Mouse (Mus musculus) A20 (cell line): ENCODE measurements at regions not wholly inside any gene's neighbourhood (a gene's known extent, or its start where the extent isn't known, plus 50 kb on each side); places are given as distances from the start of the nearest gene placed in this dataset.

Source experiments
- DNase-seq: peaks from one replicate; pipeline ENCODE4 v3.0.0-alpha.2; 2011; ENCODE audit warnings: low read depth, low spot score

DNA sequence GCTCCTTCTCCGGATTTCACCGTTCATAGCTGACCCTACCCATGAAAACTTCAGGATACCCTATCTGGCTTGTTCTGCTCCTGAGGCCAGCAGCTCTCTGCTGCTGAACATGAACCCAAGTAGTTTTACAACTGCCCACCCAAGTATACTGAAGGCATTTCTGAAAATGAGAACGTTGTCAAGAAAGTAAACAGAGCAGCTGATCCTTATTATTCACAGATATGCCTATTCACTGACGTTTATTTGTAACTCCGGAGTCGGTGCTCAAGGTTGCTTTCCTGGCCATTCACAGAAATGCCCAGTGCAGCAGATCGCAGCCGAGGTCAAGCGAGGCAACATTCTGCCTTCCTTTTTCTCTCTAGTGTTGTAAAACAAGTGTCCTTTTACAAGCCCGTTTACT lies 128.4 kb upstream of the N6amt1 start:
- no peak for DNase-seq

DNA sequence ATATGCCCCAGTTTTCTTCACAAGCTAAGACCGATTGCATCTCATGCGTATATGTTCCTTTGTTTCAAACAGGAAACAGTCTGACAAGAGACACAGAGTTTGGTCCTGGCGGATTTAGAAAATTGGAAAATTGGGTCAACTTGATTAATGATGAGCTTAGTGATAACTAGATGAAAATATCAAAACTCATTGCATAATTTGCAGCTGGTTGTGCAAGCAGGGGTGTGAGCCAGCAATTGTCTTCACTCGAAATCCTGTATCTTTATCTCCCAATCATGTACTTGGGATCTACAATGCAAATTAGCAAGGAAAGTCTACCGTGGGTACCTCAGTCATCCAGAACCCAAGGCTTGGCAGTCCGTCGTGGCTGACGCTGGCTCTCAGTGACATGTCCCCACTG lies 128.9 kb upstream of the N6amt1 start:
- DNase-seq, result no peak

DNA sequence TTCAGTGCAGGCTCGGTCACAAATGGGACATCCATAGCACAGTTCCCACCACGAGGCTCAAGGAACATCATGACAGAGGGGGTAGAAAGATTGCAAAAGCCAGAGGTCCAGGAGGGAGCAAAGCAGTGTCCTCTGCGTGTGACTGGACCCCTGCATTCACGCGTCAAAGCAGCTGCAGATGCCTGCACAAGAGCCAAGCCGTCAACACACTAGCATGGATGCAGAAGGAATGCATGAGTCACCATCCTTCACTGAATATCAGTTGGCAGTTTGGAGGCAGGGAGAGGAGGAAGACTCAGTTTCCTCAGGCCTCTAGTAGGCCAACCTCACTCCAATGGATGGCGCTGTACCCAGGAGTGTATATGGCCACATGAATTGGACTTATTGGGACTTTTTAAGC lies 130.0 kb upstream of the N6amt1 start:
- no peak for DNase-seq

DNA sequence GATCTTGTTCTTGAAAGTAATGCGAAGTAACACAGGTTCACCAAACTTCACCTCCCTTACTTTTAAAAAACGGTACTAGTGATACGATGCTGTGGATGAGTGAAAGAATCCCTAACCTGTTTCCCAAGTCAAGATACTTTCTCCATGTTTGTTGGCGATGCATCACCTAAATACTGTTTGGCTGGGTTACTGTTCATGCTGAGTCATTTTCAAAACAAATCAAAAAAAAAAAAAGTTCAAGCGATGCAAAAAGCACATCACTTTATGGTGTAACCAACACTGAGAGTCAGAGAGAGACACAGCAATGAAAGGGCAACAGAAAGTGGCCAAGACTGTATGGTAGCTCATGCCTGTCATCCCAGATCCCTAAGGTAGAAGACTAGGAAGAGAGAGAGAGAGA lies 133.4 kb upstream of the N6amt1 start:
- no peak for DNase-seq

DNA sequence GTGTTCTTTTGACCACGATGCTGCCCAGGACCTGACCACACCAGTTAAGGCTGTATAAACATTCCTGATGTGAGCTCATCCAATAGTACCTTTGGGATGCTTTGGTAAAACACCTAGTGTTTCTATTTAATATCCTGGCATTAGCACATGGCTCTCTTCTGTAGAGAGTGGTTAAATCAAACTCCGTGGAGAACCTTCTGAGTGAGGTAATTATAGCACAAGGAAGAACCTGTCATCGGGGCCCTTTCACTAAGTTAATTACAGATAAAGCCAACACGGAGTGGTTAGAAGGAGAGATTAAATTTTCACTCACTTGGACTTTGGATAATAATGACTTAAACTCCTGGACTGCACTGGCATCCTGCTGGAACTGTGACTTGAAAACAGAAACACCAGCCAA lies 133.8 kb upstream of the N6amt1 start:
- DNase-seq, result no peak

DNA sequence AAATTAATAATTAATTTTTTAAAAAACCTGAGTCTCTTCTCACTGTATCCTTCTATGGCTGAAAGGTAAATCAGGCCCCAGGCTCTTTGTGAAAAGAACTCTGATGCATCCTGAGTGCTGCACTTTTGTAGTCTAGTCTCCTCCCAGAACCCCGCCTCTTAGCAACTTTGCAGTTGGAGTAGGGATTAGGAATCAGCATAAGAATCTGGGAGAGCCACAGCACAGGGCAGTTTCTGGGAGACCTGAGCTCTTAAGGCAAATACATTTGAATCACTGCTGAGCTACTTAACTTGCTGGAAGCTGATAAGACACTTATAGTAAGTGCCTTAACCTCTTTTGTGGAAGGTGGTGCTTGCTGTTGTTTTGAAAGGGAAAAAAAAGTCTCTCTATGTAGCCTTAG lies 146.1 kb upstream of the N6amt1 start:
- no peak for DNase-seq

DNA sequence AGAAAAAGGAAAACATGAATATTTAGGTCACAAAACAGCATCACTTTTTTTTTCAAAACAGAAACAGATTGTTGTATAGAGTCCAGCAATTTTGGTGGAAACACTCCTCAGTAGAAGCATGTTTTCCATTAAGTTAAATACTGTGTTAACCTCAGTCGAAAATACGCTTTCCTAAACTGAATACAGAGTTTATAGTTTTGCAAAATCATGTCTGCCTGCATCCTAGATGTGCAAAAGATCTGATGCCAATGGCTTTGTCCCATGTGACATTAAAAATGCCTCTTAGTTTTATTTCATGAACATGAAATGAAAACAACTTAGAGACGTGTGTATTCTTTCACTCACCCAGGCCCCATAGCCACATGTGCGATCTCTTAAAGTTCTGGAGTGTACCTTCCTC lies 163.5 kb upstream of the N6amt1 start:
- no peak for DNase-seq

DNA sequence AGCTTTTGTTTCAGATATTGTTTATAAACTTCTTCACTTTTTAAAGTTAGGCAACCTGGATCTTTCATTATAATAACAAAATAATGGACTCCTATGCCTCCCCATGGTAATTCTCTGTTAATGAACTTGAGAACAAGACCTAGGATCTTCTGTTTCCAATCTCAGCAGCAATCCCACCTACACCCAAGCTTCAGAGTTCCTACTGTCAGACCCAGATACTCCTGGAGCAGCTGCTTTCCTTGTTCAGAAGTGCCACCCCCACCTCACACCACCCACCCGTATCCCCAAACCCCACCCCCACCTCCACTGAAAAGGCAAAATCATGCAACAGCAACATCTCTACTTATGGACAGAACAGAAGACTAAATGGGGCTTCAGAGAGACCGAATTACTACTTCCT lies 165.2 kb upstream of the N6amt1 start:
- no peak for DNase-seq

DNA sequence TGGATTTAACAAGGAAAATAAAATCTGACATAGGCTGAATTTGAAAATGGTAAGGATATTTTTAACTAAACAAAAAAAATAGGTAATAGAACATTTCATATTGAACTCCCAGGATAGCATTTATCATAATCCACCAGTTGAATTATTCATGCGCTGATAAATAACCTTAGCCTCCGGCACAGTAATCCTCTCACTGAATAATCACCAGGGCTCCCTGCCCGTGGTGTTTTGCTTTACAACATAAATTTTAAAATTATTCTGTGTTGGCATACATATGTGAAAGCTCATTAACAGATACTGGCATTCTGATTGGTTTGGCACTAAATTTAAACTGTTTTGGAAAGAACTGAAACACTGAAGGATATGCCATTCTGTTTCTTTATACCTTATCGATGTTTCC lies 181.6 kb upstream of the N6amt1 start:
- DNase-seq, result no peak

DNA sequence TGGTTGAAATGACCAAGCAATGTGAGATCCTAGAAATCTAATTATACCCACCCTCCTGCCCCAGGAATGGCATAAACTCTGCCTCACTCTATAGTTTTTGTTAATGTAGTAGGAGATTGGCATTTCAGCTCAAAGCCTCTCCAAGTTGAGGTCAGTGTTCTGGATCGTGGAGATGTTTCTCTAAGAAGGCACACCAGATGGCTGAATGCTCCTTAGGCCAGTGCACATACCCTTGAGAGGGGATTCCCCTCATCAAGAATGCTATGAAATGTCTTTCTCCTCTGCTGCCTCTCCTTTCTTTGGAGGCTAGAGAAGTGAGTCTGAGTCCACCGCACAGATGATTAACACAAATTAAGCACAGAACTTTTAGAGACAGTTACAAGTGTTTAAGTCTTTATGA lies 214.7 kb upstream of the N6amt1 start:
- no peak for DNase-seq

DNA sequence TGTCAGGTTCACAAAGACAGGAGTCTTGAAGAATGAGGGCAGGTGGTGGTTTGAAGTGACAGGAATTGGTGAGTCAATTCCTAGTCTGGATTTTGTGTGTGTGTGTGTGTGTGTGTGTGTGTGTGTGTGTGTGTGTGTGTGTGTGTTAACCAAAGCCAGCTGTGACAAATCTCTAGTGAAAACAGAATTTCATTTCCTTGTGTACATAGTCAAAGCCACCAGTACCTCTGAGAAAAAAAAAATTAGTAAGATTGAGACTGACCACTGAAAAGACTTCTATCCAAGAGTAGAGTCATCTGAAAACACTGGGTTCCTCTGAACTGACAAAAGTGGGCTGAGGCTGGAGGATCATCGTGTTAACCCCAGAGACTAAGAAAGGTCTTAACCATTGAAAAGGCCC lies 217.5 kb upstream of the N6amt1 start:
- no peak for DNase-seq

DNA sequence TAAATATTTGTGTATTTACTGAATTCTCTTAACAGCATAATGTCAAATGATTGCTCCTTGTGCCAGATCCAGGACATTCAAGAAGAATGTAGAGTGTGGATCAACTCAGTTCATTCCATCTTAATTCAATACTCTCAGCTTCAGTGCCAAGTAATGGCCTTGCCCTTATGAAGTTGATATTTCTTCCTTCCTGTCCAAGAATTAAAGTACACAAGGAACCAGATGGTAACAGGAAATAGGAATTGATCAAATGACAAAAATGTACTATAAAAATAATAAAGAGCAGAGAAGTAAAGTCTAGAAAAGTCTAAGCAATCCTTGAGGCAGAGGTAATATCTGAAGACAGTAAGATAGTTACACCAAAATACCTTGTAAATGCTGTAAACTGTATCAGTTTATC lies 219.5 kb upstream of the N6amt1 start:
- DNase-seq, result no peak

DNA sequence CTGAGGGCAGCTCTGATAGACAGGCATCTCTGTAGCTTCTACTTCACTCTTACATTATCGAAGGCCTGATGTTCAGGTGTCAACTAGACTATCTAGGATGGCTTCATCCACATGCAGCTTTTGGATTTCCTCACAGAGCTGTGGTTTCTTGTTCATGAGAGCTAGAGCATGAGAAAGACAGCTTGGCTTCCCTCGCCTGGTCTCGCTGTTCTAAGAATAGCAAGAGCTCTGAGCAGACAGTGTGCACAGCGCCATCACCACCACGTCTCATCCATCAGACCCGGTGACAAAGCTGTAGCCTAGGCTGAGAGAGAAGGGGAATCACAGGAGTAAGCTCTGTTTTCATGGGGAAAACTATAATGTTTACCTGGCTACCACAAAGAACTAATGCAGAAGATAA lies 220.1 kb upstream of the N6amt1 start:
- DNase-seq, result no peak

DNA sequence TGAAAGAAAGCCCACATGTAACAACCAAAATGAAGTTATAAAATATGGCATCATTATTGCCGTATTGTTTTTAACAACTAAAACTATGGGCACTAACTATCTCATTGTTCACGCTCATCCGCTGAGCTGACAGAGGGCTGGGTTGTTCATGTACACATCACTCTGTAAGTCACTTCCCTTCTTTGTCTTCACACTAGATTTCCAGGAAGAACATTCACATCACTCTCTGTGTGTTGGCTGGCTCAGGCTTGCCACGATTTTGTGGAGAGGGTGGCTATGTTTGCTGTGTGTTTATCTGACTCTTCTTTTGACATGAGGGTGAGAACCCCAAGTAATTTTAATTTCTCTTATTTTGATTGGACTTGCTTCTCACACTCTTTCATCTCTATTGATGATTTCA lies 221.9 kb upstream of the N6amt1 start:
- no peak for DNase-seq

DNA sequence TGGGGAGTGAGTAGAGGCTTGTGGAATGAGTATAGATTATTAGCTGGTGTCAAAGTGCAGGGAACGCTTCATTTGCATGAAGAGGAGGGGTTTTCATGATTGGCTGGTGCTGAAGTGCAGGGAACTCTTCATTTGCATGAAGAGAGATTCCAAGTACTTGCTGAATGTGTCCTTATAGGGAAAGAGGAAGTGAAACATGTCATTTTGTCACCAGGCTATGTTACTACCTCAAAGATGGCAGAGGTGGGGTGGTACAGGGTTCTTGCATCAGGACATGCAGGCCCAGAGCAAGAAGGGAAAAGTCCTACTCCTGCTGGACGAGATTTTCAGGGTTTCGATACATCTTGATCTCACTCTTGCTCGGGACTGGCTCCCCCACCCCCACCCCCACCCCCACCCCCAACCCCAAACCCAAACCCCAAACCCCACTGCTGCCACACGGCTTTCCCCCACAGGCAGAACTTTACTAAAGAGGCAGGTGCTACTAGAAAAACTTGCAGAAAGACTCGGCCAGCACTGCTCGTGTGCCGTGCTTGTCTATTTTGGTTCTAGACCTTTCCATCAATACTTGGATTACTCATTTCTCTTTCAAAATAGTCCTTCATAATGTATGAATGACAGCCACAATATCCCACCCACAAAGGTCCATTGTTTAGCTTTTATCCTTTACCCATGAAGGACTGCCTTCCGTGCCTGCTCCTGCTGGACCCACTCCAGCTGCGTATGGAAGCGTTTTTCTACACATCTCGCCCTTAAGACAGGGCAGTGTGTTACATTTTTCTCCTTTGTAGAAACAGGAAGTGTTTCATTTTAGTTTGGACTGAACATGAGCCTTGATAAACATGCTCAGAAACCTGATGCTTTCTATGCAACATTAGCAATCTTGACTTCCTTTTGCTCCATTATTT lies 223.0 kb upstream of the N6amt1 start:
- DNase-seq, result peak; percentile 13

DNA sequence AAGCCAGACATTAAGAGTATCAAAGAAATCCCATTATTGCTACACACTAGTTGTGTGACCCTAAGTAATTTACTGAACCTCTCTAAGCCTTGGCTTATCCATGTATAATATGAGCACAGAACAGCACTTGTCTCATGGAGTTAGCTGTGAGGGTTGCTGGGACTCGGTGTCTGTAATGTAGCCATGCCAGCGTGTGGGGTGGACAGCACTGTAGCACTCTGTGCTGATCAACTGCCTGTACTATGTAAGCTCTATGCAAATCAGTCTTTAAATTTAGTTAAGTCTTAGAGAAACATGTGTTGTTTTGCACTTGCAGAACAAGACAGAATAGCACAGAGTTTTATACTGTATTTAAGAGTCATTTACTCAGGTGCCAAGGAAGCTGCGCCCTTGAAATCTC lies 225.0 kb upstream of the N6amt1 start:
- DNase-seq, result no peak

DNA sequence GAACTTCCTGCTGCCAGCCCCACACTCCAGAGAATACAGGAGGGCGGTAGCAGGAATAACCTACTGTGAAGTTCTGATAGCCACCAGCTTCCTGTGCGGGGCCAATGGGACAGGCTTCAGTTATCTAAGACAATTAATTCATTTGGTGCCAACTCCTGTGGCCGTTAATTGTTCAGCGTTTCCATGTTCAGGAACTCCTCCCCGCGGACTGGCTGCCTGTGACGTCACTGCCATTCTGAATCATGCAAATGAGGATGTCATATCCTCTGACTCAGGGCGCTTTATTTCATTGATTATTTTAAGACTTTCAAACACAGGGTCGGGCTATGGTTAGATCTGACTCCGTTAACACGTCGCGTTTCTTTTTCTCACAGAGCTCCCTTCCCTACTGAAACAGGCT lies 225.8 kb upstream of the N6amt1 start:
- no peak for DNase-seq

DNA sequence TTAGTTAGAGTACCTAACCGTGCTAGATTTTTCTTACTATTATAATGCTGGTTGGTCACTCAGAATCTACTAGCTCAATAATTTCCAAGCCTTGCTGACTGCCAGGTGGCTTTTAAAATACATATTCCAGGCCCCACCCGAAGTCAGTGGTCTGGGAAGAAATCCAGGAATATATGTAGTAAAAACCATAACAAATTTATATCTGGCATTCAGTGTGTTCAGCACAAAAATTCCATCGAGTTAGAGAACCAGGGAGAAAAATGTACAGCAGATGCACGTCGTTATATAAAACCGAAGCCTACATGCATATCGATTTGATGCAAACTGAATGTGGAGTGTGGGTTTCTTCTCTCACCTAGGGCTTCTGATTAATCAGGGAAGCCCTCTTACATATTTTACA lies 229.5 kb upstream of the N6amt1 start:
- no peak for DNase-seq

DNA sequence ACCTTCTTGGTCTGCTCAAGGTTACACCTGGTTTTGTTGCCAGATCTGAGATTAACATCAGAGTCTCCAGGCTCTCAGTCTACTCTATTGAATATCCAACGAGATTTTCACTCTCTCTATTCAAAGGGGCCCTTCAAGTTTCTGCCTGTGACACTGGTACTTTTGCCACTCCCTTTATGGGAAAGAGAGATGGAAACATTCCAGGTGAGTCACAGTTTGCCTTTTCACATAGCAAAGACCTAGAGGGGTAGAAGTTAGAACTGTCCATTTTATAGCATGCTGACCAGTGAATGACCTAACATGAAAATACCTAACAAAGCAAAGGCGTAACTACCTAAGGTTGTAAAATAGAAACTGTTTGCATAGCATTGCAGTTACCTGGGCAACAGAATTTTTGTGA lies 250.4 kb upstream of the N6amt1 start:
- DNase-seq, result no peak

DNA sequence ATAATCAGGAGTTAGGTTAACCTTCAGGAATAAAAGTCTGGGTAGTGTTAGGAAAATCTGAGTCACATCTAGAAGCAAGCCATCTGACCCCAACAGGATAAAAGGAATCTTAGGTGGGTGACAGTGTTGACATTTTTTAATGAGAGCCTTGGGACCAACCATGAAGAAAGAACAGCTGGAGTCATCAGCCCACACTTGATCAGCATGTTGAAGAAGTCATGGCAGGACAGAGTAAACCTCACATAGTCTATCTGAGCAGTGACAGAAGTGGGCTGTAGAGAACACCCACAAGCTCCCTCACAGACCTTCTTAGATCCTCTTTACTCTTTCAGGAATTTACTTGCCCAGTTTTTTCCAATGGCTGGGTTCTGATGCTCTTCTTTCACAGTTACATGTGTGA lies 251.9 kb upstream of the N6amt1 start:
- DNase-seq, result no peak

DNA sequence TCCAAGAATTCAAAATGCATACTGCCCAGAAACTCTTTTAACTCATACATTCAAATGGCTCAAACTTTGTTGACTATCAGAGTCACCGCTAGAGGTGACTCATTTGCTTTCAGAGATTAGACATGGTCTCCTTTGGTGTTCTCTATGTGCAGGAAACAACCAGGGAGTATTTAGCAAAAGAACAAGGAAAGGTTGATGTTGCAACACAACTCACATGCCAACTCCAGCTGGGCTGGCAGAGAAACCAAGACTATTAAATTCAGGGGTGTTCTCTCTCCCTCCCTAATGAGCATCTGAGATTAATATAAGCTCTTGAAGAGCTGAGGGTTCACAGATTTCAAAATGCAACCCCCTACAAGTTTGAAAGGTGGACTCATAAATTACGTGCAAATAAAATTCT lies 262.0 kb upstream of the N6amt1 start:
- DNase-seq, result no peak

DNA sequence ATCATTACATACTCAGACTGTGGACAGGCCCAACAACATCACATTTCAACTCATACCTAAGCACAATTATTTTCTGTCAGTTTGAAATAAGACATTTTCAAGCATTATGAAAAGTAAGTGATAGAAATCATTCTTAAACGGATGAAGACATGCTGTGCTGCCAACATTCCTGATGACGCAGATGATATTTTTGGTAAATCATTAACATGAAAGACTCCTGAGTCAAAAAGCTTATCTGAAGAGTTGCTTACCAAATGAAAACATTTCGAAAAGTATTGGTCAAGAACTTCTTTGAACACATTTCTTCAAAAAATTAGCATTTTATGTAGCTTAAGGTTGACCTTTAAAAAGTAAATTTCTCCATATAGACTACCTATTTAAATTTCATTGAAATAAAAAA lies 264.7 kb upstream of the N6amt1 start:
- DNase-seq, result no peak

DNA sequence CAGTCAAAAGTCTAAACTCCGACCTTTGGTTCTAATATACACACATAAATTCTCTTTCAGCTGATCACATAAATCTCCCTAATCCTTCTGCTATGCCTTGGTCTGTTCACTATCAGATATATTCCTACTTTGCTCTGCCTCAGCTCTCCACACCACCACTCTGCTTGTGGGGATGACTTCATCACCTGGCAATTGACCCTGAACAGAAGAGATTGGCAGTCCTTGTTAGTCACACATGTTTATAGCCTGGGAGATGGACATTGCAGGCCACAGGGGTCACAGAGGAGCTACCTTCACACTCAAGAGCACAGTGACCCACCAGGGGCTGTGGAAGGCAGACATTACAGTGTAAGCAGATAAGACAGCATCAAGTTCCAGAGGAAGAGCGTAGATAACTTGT lies 270.5 kb upstream of the N6amt1 start:
- no peak for DNase-seq

DNA sequence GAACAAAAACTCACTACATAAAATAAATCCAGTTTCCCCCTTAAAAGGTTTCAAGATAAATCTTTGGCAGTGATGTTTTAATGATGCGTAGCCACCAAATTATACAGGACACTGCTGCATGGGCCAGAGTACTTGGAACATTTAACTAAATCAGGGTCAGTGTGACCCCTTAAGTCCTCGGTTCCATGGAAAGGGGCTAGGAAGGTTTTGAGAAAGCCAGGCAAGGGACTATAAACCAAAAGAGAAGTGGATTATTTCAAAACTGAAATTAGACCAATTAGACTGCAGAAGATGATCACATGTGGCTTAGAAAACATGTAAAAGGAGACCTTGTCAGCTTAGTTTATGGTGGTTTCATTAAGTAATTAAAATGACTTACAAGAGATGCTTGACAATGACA lies 276.6 kb upstream of the N6amt1 start:
- DNase-seq, result no peak
